Mouse (Mus musculus) ovary, postnatal 36 days (tissue): ENCODE data around the gene Gsdme.

Experiments
- DNase-seq: peaks from one replicate; pipeline ENCODE4 v3.0.0; 2022; ENCODE audit warnings: low spot score, mixed read lengths

Gene Gsdme

GRCm38 (mm10) chr6:50244967-50245366 lies 18.7 kb downstream of the Gsdme start:
- DNase-seq, result no peak

GRCm38 (mm10) chr6:50244126-50244525 lies 19.5 kb downstream of the Gsdme start:
- no peak for DNase-seq

- DNase-seq, result no peak
Observed at GRCm38 (mm10) chr6:50240437-50240836, 23.2 kb downstream of the Gsdme start.

- DNase-seq, result no peak
Observed at GRCm38 (mm10) chr6:50239902-50240301, 23.8 kb downstream of the Gsdme start.

GRCm38 (mm10) chr6:50237963-50238362 lies 25.7 kb downstream of the Gsdme start:
- DNase-seq, result no peak

GRCm38 (mm10) chr6:50232984-50233383 lies 30.7 kb downstream of the Gsdme start:
- DNase-seq, result no peak

GRCm38 (mm10) chr6:50231288-50231687 lies 32.4 kb downstream of the Gsdme start:
- no peak for DNase-seq

GRCm38 (mm10) chr6:50228180-50228579 lies 35.5 kb downstream of the Gsdme start:
- no peak for DNase-seq

- no peak for DNase-seq
Observed at GRCm38 (mm10) chr6:50225232-50225631, 38.4 kb downstream of the Gsdme start.

GRCm38 (mm10) chr6:50223606-50224005 lies 40.1 kb downstream of the Gsdme start:
- DNase-seq, result no peak

- DNase-seq, result no peak
Observed at GRCm38 (mm10) chr6:50222986-50223385, 40.7 kb downstream of the Gsdme start.

- DNase-seq, result no peak
Observed at GRCm38 (mm10) chr6:50222351-50222750, 41.3 kb downstream of the Gsdme start.

- DNase-seq, result peak; percentile 40
Observed at GRCm38 (mm10) chr6:50220863-50221262, 42.8 kb downstream of the Gsdme start.

- no peak for DNase-seq
Observed at GRCm38 (mm10) chr6:50219066-50219465, 44.6 kb downstream of the Gsdme start.

GRCm38 (mm10) chr6:50218628-50219027 lies 45.0 kb downstream of the Gsdme start:
- no peak for DNase-seq

- DNase-seq, result no peak
Observed at GRCm38 (mm10) chr6:50215986-50216385, 47.7 kb downstream of the Gsdme start.

GRCm38 (mm10) chr6:50215373-50215745 lies 48.3 kb downstream of the Gsdme start:
- no peak for DNase-seq

GRCm38 (mm10) chr6:50214711-50215372 lies 48.8 kb downstream of the Gsdme start:
- no peak for DNase-seq

- no peak for DNase-seq
Observed at GRCm38 (mm10) chr6:50205093-50205492, 58.6 kb downstream of the Gsdme start.

- DNase-seq, result no peak
Observed at GRCm38 (mm10) chr6:50204356-50204755, 59.3 kb downstream of the Gsdme start.

GRCm38 (mm10) chr6:50193851-50194250 lies 69.8 kb downstream of the Gsdme start:
- no peak for DNase-seq

- DNase-seq, result no peak
Observed at GRCm38 (mm10) chr6:50192822-50193221, 70.8 kb downstream of the Gsdme start.

- DNase-seq, result no peak
Observed at GRCm38 (mm10) chr6:50192169-50192568, 71.5 kb downstream of the Gsdme start.

- DNase-seq, result no peak
Observed at GRCm38 (mm10) chr6:50191605-50192004, 72.1 kb downstream of the Gsdme start.
